Mouse (Mus musculus) kidney, embryonic 16.5 days (tissue): Measurements from ENCODE around the gene Smndc1. TPM values are rescaled to one million over a fixed set of nuclear protein-coding genes. Genes with fewer than 3 reads are reported as not detected.

ENCODE experiments used
- ATAC-seq: fragments of 200-750 bp; cut with Nextera tagmentation; 2 replicates; pipeline ENCODE4 v1.8.0; 2017; ENCODE audit warnings: moderate TSS enrichment; ENCODE audit not compliant: low FRiP score, low TSS enrichment
- H3K27ac ChIP-seq: fragments of 300-500 bp; sonication (generic); 2 replicates; pipeline ENCODE4 v1.5.1; 2014; ENCODE audit warnings: low read length
- H3K27me3 ChIP-seq: fragments of 300-500 bp; sonication (generic); 2 replicates; pipeline ENCODE4 v1.6.1; 2014; ENCODE audit warnings: low read length, control low read depth, mixed read lengths; ENCODE audit not compliant: insufficient read depth
- H3K36me3 ChIP-seq: fragments of 300-500 bp; sonication (generic); 2 replicates; pipeline ENCODE4 v1.6.1; 2014; ENCODE audit warnings: low read length, control low read depth, mixed read lengths; ENCODE audit not compliant: insufficient read depth
- H3K4me1 ChIP-seq: fragments of 300-500 bp; sonication (generic); 2 replicates; pipeline ENCODE4 v1.6.1; 2014; ENCODE audit warnings: low read length, control low read depth, mixed read lengths; ENCODE audit not compliant: insufficient read depth
- H3K4me2 ChIP-seq: fragments of 300-500 bp; sonication (generic); replicated peaks from 2 replicates; pipeline ENCODE4 v1.6.1; 2014; ENCODE audit warnings: low read depth, low read length
- H3K4me3 ChIP-seq: fragments of 300-500 bp; sonication (generic); 2 replicates; pipeline ENCODE4 v1.5.1; 2014; ENCODE audit warnings: mild to moderate bottlenecking, low read length
- H3K9ac ChIP-seq: fragments of 300-500 bp; sonication (generic); replicated peaks from 2 replicates; pipeline ENCODE4 v1.6.1; 2014; ENCODE audit warnings: low read length
- H3K9me3 ChIP-seq: fragments of 300-500 bp; sonication (generic); 2 replicates; pipeline ENCODE4 v1.6.1; 2016; ENCODE audit warnings: low read length, control low read depth
- WGBS: fragments of 180-500 bp; shearing (Covaris S2); extraction: QIAGEN DNeasy Blood & Tissue Kit; methylation state at CpG from one replicate; pipeline ENCODE4 v1.1.7; 2014; 5-methylcytosine and 5-hydroxymethylcytosine counted together
- polyA plus RNA-seq: library from polyadenylated mRNA; unstranded; fragments of >200 nt; fragmentation: Nextera tagmentation; extraction: Ambion mirVana; gene quantifications from 2 replicates; pipeline ENCODE4 v1.2.1, GENCODE M21; 2015

Gene Smndc1
- polyA plus RNA-seq, 1 experiment from 2014 or later, result 40.1 TPM

DNA sequence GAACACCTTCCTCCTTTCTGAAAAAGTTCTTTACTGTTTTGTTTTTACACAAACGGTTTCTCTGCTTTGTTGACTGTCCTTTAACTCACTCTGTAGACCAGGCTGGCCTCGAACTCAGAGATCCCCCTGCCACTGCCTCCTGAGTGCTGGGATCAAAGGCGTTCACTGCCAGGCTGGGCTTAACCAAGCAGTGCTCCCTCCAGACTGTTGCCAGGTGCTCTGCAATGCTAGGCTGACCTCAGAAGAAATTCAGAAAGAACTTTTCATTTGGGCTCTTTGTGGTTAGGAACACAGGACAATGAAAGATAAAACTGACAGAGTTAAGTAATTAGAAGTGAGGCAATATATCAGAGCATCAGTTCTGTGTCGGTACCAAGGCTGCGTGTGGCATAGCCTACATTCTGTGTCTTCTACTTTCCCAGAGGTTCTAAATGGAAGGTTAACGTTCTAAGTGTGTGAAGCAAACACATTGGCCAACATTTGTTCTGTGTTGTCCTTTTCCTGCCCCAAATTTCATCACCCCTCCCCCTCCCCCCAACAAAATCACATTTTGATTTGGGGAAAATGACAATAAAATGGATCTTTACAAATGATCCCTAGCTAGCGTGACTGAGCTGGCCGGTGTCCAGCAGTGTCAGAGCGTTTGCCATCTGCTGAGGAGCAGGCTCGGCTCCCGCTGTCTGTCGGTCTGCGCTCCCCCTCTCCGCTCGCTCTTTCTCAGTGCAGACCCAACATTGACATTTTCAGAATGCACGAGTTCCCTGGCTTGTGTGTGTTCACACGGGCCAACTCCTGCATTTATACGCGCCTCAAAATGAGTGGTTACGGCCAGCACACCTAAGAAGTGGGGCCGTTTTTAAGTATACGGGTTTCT is 31.0 kb downstream of the Smndc1 start:
- no peak for ATAC-seq
- H3K27ac ChIP-seq, result no peak overlapping the region
- WGBS, result 66% methylated on average over 22 of the region's 22 CpGs
- peak overlapping the region; percentile 22; the same call in 1 of the 2 replicates for H3K4me2 ChIP-seq
- H3K4me3 ChIP-seq, result no peak overlapping the region
- no peaks in the 10 kb centered on the region for H3K27me3 ChIP-seq
- no peaks in the 10 kb centered on the region for H3K9me3 ChIP-seq
- H3K4me1 ChIP-seq, result peaks cover under 1% of the 10 kb centered on the region; the same call in 1 of the 2 replicates
- peaks cover 7% of the 10 kb centered on the region; the same call in 1 of the 2 replicates for H3K36me3 ChIP-seq
- H3K9ac ChIP-seq, result no peak overlapping the region

DNA sequence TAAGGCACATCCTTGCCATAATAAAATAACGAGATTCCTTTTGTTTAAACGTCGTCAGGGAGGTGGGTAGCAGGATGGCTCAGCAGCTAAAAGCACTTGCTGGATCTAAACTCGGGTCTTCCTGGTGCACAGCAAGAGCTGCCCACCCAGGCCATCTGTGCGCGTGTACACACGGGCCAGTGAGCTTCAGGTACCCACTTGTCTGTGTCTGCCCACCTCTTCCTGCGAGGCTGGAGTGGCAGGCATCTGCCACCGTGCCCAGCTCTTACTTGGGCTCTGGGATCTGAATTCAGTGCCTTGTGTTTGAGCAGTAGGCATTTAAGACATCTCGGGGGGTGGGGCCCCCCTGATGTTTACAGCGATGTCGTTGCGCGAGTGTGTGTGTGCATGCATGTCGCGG is 35.3 kb downstream of the Smndc1 start:
- Histone ChIP-seq H3K36me3 (no peaks in the 10 kb centered on the region; the same call in 1 of the 2 replicates), H3K27me3 (no peaks in the 10 kb centered on the region), H3K9ac (no peak overlapping the region), H3K9me3 (no peaks in the 10 kb centered on the region), H3K4me2 (no peak overlapping the region), H3K4me3 (no peak overlapping the region), H3K4me1 (no peaks in the 10 kb centered on the region; the same call in none of the 2 replicates), H3K27ac (no peak overlapping the region)
- WGBS, result 88% methylated on average over 16 of the region's 16 CpGs
- no peak for ATAC-seq

DNA sequence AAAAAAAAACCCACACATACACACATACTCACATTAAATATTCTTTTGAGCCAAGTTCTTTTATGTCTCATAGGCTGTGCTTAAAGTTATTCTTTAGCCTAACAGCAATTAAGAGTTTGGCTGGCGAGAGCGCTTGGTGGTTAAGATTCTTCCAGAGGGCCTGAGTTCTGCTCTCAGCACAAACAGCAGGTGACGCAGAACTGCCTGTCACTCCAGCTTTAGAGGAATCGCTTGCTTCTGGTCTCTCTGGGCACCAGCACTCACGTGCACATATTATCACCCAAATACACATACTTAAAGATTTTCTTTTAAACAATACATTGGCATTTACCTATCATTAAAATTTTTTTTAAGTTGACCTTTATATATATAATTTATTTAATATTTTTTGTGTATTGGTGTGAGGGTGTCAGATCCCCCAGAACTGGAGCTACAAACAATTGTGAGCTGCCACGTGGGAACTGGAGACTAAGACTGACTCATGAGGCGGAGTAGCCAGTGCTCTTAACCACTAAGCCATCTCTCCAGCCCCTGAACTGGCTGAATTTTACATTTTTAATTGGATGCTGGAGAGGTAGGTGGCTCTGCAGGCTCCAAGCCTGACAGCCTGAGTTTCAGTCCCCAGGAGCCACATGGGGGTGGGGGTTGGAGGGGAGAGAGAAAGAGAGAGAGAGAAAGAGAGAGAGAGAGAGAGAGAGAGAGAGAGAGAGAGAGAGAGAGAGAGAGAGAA is 35.9 kb downstream of the Smndc1 start:
- Histone ChIP-seq H3K4me3 (no peak overlapping the region), H3K27ac (no peak overlapping the region), H3K36me3 (no peaks in the 10 kb centered on the region; the same call in 1 of the 2 replicates), H3K4me1 (no peaks in the 10 kb centered on the region; the same call in none of the 2 replicates), H3K9me3 (no peaks in the 10 kb centered on the region), H3K9ac (no peak overlapping the region), H3K4me2 (no peak overlapping the region), H3K27me3 (no peaks in the 10 kb centered on the region)
- 82% methylated on average over 7 of the region's 7 CpGs for WGBS
- no peak for ATAC-seq

DNA sequence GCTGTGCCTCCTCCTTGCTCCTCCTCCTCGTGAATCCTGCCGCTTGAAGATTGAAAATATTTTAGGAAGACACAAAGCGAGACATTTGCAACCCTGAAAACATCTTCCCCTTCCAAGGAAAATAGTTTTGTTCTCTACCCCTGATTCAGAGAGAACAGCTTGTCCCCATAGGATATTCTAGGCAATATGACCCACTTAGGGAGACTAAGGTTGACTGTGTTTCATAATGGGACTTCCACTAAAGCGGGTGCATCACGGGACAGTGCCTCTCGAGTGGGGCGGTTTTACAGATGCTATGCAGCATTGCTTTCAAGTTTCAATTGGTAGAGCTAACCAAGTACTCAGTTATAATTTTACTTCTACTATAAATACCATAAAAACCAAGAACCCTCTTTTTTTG is 36.5 kb downstream of the Smndc1 start:
- Histone ChIP-seq H3K4me3 (no peak overlapping the region), H3K9ac (no peak overlapping the region), H3K27ac (no peak overlapping the region), H3K4me2 (no peak overlapping the region), H3K9me3 (no peaks in the 10 kb centered on the region), H3K4me1 (no peaks in the 10 kb centered on the region; the same call in 1 of the 2 replicates), H3K27me3 (no peaks in the 10 kb centered on the region), H3K36me3 (no peaks in the 10 kb centered on the region; the same call in 1 of the 2 replicates)
- ATAC-seq, result no peak
- 86% methylated on average over 7 of the region's 7 CpGs for WGBS

DNA sequence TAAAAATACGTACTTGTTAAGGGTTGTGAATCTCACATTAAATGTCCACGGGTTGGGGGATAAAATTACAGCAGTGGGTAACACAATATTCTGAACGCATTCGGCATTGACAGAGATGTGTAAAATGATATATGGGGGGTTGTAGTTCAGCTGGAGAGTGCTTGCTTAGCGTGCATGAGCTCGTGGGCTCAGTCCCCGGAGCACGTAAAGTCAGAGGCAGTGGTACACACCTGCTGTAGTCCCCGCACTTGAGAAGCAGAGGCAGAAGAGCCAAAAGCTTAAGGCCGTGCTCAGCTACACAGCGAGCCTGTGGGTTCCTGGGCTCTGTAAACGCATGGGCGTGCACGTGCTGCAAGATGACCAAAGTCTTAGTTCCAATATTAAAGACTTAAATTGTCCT is 44.6 kb downstream of the Smndc1 start:
- Histone ChIP-seq H3K4me1 (peaks cover 19% of the 10 kb centered on the region), H3K36me3 (no peaks in the 10 kb centered on the region), H3K4me3 (no peak overlapping the region), H3K9ac (no peak overlapping the region), H3K27me3 (no peaks in the 10 kb centered on the region), H3K9me3 (no peaks in the 10 kb centered on the region), H3K27ac (no peak overlapping the region), H3K4me2 (no peak overlapping the region)
- ATAC-seq, result 0 out of 2 replicates have a peak, but pooled peaks have one; percentile 10
- 38% methylated on average over 14 of the region's 14 CpGs for WGBS

DNA sequence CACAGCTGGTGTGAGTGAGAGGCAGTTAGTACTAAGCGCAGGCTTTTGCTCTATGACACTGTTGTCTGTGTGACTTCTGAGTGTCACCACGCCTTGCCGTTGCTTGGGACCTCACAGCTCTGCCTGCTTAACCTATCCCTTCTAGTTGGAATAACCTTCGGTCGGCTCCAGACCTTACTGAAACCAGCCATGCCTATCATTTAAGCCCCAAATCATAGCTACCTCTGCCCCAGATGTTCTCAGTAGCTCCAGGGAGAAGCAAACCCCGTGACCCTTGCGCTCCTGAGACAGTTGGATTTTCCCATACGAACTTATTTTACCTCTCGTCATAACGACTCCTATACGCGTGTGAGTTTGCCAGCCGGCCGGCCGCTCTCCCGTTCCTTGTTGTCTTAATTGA is 46.3 kb downstream of the Smndc1 start:
- Histone ChIP-seq H3K9ac (no peak overlapping the region), H3K27me3 (no peaks in the 10 kb centered on the region), H3K4me3 (no peak overlapping the region), H3K36me3 (no peaks in the 10 kb centered on the region), H3K4me2 (no peak overlapping the region; the same call in 1 of the 2 replicates), H3K27ac (no peak overlapping the region), H3K9me3 (no peaks in the 10 kb centered on the region), H3K4me1 (peaks cover 29% of the 10 kb centered on the region)
- 61% methylated on average over 16 of the region's 16 CpGs for WGBS
- ATAC-seq, result 0 out of 2 replicates have a peak, but pooled peaks have one; percentile 12

DNA sequence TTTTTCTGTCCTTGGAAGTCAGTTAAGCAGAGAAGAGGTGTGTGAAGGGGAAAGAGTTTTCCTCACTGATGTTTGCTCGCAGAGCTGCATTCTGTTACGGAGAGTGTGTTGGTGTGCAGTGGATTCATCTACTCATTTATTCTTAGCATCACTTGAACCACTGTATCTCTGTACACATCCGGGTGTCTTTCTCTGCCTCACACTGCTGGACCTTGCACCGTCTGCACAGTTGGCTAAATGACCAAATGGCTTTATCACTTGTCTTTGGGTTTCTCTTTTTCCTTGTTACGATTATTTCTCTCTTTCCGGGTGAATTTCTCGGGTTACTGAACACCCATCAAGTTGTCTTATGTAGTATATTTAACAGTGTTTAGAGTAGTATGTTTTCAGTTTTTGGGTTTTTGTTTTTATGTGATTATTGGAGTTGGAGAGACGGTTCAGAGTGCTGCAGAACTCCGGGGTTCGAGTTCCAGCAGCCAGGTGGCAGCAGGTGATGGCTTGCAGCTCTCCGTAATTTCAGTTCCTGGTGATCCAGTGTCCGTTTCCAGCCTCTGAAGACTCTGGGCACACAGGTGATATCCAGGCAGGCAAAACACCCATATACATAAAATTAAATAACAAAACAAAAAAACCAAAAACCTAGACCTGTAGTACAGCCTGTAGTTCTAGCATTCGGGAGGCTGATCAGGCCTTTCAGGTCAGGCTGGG is 47.0 kb downstream of the Smndc1 start:
- whole genome bisulfite sequencing, result 70% methylated on average over 13 of the region's 13 CpGs
- Histone ChIP-seq H3K4me3 (no peak overlapping the region), H3K36me3 (no peaks in the 10 kb centered on the region), H3K27me3 (no peaks in the 10 kb centered on the region), H3K9ac (no peak overlapping the region), H3K4me2 (no peak overlapping the region), H3K4me1 (peaks cover 31% of the 10 kb centered on the region), H3K27ac (no peak overlapping the region), H3K9me3 (no peaks in the 10 kb centered on the region)
- ATAC-seq, result no peak

DNA sequence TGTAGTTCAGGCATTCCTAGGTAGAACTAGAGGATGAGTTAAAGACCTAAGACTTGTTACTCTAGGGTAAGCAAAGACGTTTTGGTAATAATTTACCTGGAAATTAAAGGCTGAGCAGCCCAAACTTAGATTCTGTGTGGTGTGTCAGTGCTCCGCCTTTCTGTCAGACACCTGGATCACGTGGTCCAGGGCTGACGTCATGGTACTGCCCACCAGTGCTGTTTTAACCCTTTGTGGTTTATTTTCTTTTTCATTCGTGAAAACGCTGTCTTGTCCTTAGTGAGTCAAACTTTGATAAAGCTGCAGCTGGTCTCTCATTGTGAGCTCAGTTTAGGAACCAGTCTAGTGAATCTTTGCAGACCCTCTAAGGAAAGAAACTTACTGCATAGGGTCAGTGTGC is 50.0 kb downstream of the Smndc1 start:
- Histone ChIP-seq H3K9me3 (no peaks in the 10 kb centered on the region), H3K27ac (no peak overlapping the region), H3K4me2 (peak overlapping the region; percentile 13; the same call in 1 of the 2 replicates), H3K27me3 (no peaks in the 10 kb centered on the region), H3K4me3 (no peak overlapping the region), H3K4me1 (peaks cover 21% of the 10 kb centered on the region), H3K9ac (no peak overlapping the region), H3K36me3 (peaks cover 12% of the 10 kb centered on the region)
- 12% methylated on average over 6 of the region's 6 CpGs for WGBS
- ATAC-seq, result peak; percentile 85

DNA sequence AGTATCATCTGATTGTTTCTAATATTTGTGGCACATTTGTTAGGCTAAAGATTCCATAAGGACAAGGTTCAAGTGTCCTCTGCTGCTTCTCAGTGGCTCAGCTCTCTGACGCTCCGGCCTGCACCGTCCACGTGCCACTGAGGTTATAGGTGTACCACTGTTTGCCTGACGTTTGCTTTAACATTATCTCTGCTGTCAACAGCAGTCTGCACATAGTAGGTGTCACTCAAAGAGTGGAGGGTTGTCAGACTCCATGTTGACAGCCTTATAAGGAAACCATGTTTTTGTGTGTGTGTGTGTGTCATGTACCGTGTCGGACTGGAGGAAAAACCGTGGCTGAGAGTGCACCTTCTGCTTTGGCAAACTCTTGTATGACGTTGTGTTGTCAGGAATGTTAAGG is 55.1 kb downstream of the Smndc1 start:
- 93% methylated on average over 9 of the region's 9 CpGs for WGBS
- Histone ChIP-seq H3K27ac (no peak overlapping the region), H3K4me3 (no peak overlapping the region), H3K9me3 (no peaks in the 10 kb centered on the region), H3K4me1 (peaks cover 19% of the 10 kb centered on the region), H3K4me2 (no peak overlapping the region), H3K27me3 (no peaks in the 10 kb centered on the region), H3K36me3 (peaks cover 34% of the 10 kb centered on the region), H3K9ac (no peak overlapping the region)
- no peak for ATAC-seq
